Comparison of ENCODE assay signal across 8 mouse cellular contexts in the genomic region with DNA sequence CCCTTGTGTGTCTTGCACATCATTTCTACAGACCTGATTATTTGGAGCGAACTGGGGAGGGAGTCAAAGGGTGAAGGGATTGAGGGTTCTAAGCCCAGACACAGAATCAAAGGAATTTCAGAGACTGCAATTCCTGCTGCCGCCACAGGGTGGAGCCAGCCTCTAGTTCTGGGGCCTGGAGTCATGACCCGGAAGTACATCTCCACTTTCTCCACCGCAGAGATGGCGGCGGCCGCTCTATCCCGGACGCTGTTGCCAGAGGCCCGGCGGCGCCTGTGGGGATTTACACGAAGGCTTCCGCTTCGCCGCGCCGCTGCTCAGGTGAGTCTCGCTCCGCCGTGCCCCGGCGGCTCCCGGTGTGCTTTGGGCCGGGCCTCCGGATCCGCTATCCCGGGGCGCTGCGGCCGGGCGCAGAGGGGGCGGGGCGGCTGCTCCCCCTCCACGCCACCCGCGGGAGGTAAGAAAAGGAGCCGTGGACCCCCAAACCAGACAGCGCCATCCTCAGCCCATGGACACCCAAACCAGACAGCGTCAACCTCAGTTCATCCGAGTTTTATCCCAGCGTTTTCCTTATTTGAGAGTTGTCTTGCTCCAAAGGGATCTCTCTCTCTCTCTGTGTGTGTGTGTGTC. TPM values are rescaled to one million over a fixed set of nuclear protein-coding genes. Genes with fewer than 3 reads are reported as not detected.
DNase-seq lines count a peak whose midpoint lies in the region; ATAC-seq lines count a peak whose summit lies in the region.

A gene (plus strand): TSS at position 186 of the 630 bp plus-strand sequence.

- peak; percentile 94 for DNase-seq in ZHBTc4 (ENCODE audit: low read depth, low spot score)
- DNase-seq in gastrocnemius, adult 8-10 months (ENCODE audit: low spot score in 2 of 2): peak; percentile 79 to 81
- peak; percentile 69 for DNase-seq in hindlimb bud, embryonic 11.5 days (ENCODE audit: extremely low spot score, low read depth, low spot score)
- DNase-seq in left cerebral cortex, adult 8-10 months (ENCODE audit: low spot score in 2 of 2): peak; percentile 81 to 91
- DNase-seq in right cerebral cortex, postnatal 10 days (ENCODE audit: low spot score in 2 of 2): peak; percentile 92 to 93
- peak; percentile 84 for DNase-seq in urinary bladder, postnatal 25 days (ENCODE audit: low spot score)

- no peaks in the 10 kb centered on the region for H3K9me3 ChIP-seq in megakaryocyte, embryonic 14.5 days

- H3K27me3 ChIP-seq in megakaryocyte, embryonic 14.5 days (replicated peaks): no peaks in the 10 kb centered on the region

- peak within 1 kb of the TSS; percentile 95 for H3K4me3 ChIP-seq in megakaryocyte, embryonic 14.5 days (replicated peaks)

- H3K4me1 ChIP-seq in megakaryocyte, embryonic 14.5 days: peaks cover 30% of the 10 kb centered on the region

- peaks cover 34% of the 10 kb centered on the region for H3K36me3 ChIP-seq in megakaryocyte, embryonic 14.5 days (replicated peaks; ENCODE audit: low read length)

- ATAC-seq in common myeloid progenitor, adult 5-6 weeks (replicated peaks; ENCODE audit: low read depth, poor library complexity, severe bottlenecking): peak; percentile 85

RNA-seq across cellular contexts. Expression of the gene that starts here (rescaled TPM):
- total RNA-seq in common myeloid progenitor, adult 5-6 weeks (2017): 82.6 and 101 TPM in 2 replicates
- 100 to 1,000 TPM in 2 of 4 experiments, 10 to 100 TPM in 2; 92.6 to 114 (median 104) TPM for total RNA-seq in gastrocnemius, adult 8-10 months (2022)
- total RNA-seq in left cerebral cortex, adult 8-10 months (2022): 10 to 100 TPM; 58.6 to 77.1 (median 69.3) TPM
- 10.3 and 19.0 TPM in 2 replicates for polyA plus RNA-seq in megakaryocyte, embryonic 14.5 days (2012; ENCODE audit: insufficient read depth, low replicate concordance)

Comparison
In these comparisons a context has a peak if more than half of its experiments do, and no peak if none do; other contexts are left out.
1. Peak in every context shown above with its lines: DNase-seq, ATAC-seq and H3K4me3 ChIP-seq.